Mouse (Mus musculus) liver, embryonic 14.5 days (tissue): ENCODE results near the gene Egfl7. TPM values are rescaled to one million over a fixed set of nuclear protein-coding genes. Genes with fewer than 3 reads are reported as not detected.
A peak's percentile ranks its signal among the peaks of the same experiment; 100 is the strongest.

Experiments
- ATAC-seq: fragments of 200-750 bp; cut with Nextera tagmentation; 2 replicates; pipeline ENCODE4 v1.8.0; 2017; ENCODE audit warnings: moderate number of reproducible peaks, mild to moderate bottlenecking, moderate library complexity; ENCODE audit not compliant: insufficient read depth
- DNase-seq, 3 experiments: peaks; one replicate each; pipeline ENCODE4 v3.0.0-alpha.2; 2012 to 2013; ENCODE audit warnings: low read depth in 3 of 3, low spot score in 3 of 3
- H3K27ac ChIP-seq: fragments of 300-500 bp; sonication (generic); 2 replicates; pipeline ENCODE4 v1.5.1; 2014; ENCODE audit warnings: moderate library complexity, mild to moderate bottlenecking, control low read depth, inconsistent platforms
- H3K27me3 ChIP-seq: fragments of 300-500 bp; sonication (generic); 2 replicates; pipeline ENCODE4 v1.6.1; 2014; ENCODE audit warnings: mild to moderate bottlenecking, low read length, moderate library complexity; ENCODE audit not compliant: control insufficient read depth, insufficient read depth
- H3K36me3 ChIP-seq: fragments of 300-500 bp; sonication (generic); replicated peaks from 2 replicates; pipeline ENCODE4 v1.6.1; 2014; ENCODE audit warnings: low read depth; ENCODE audit not compliant: control insufficient read depth, insufficient read depth
- H3K4me1 ChIP-seq, 2 experiments: fragments of 200-500 bp in 1 of 2; fragments of 300-500 bp in 1 of 2; sonication (generic) in 1 of 2; replicated peaks; 2 replicates each; pipeline ENCODE4 v1.6.1; 2012 to 2014; ENCODE audit warnings: antibody characterized with exemption in 1 of 2, inconsistent platforms in 1 of 2, low read length in 1 of 2; ENCODE audit not compliant: control insufficient read depth in 2 of 2, insufficient read depth in 2 of 2
- H3K4me2 ChIP-seq: fragments of 300-500 bp; sonication (generic); 2 replicates; pipeline ENCODE4 v1.6.1; 2014; ENCODE audit warnings: low read depth, mild to moderate bottlenecking, control low read depth, moderate library complexity
- H3K4me3 ChIP-seq, 2 experiments: fragments of 200-500 bp in 1 of 2; fragments of 300-500 bp in 1 of 2; sonication (generic) in 1 of 2; 2 replicates each; pipeline ENCODE4 v1.5.1; 2012 to 2014; ENCODE audit warnings: low read depth in 2 of 2, low read length in 2 of 2, mild to moderate bottlenecking in 2 of 2, control low read depth in 1 of 2, inconsistent platforms in 1 of 2, moderate library complexity in 1 of 2; ENCODE audit not compliant: insufficient read depth in 1 of 2
- H3K9ac ChIP-seq: fragments of 300-500 bp; sonication (generic); replicated peaks from 2 replicates; pipeline ENCODE4 v1.6.1; 2014; ENCODE audit warnings: mild to moderate bottlenecking, control low read depth, moderate library complexity
- H3K9me3 ChIP-seq: fragments of 300-500 bp; sonication (generic); 2 replicates; pipeline ENCODE4 v1.6.1; 2016; ENCODE audit warnings: low read length, mixed read lengths; ENCODE audit not compliant: control insufficient read depth
- CTCF ChIP-seq: IDR thresholded peaks from 2 replicates; pipeline ENCODE4 v1.5.1; 2016; ENCODE audit warnings: antibody characterized with exemption, low read depth, control low read depth
- EP300 ChIP-seq: IDR thresholded peaks from 2 replicates; pipeline ENCODE4 v1.6.1; 2016; ENCODE audit warnings: antibody characterized with exemption, low read depth
- WGBS: fragments of 180-500 bp; shearing (Covaris S2); extraction: QIAGEN DNeasy Blood & Tissue Kit; methylation state at CpG from one replicate; pipeline ENCODE4 v1.1.7; 2014; ENCODE audit not compliant: insufficient replicate concordance; 5-methylcytosine and 5-hydroxymethylcytosine counted together
- polyA plus RNA-seq, 2 experiments: library from polyadenylated mRNA; depleted of rRNA in 1 of 2; stranded (reverse) in 1 of 2; unstranded in 1 of 2; fragments of >200 nt; fragmentation: Nextera tagmentation in 1 of 2; extraction: Ambion mirVana in 1 of 2; gene quantifications; 2 replicates each; pipeline versions ENCODE4 v1.2.1 to v1.2.3; 2012 to 2014

The Egfl7 gene
- polyA plus RNA-seq, 2 experiments, result 47.6 to 68.0 TPM

GRCm38 (mm10) chr2:26543768-26544167 lies 36.0 kb upstream of the Egfl7 start:
- DNase-seq, result no peak
- Histone ChIP-seq H3K27ac (no peak overlapping the region), H3K36me3 (no peaks in the 10 kb centered on the region), H3K9me3 (no peaks in the 10 kb centered on the region), H3K9ac (no peak overlapping the region), H3K27me3 (no peaks in the 10 kb centered on the region), H3K4me3 (no peak overlapping the region), H3K4me1 (peaks cover 0 to 2% of the 10 kb centered on the region in 2 experiments; a peak in 2 of 4 replicates), H3K4me2 (no peak overlapping the region)
- no peak for ATAC-seq
- TF ChIP-seq EP300, result no peak
- no peak for TF ChIP-seq CTCF
- 61% methylated on average over 8 of the region's 8 CpGs for WGBS

GRCm38 (mm10) chr2:26544265-26544664 lies 35.5 kb upstream of the Egfl7 start:
- 33% methylated on average over 3 of the region's 3 CpGs for WGBS
- Histone ChIP-seq H3K4me3 (no peak overlapping the region), H3K4me1 (peaks cover 0 to 4% of the 10 kb centered on the region in 2 experiments; a peak in 2 of 4 replicates), H3K9ac (no peak overlapping the region), H3K36me3 (no peaks in the 10 kb centered on the region), H3K27me3 (no peaks in the 10 kb centered on the region), H3K9me3 (no peaks in the 10 kb centered on the region), H3K27ac (no peak overlapping the region), H3K4me2 (no peak overlapping the region)
- ATAC-seq, result no peak
- no peak for TF ChIP-seq CTCF
- TF ChIP-seq EP300, result no peak
- no peak for DNase-seq

GRCm38 (mm10) chr2:26547481-26547880 lies 32.3 kb upstream of the Egfl7 start:
- H3K27me3 ChIP-seq, result no peaks in the 10 kb centered on the region
- no peaks in the 10 kb centered on the region for H3K9me3 ChIP-seq
- H3K36me3 ChIP-seq, result no peaks in the 10 kb centered on the region
- DNase-seq (no peak), ATAC-seq (no peak)
- no peak overlapping the region for H3K4me3 ChIP-seq
- H3K9ac ChIP-seq, result no peak overlapping the region
- no peak overlapping the region for H3K27ac ChIP-seq
- 23% methylated on average over 2 of the region's 2 CpGs for WGBS
- TF ChIP-seq CTCF, result peak; percentile 30; the same call in 1 of the 2 replicates
- no peak for TF ChIP-seq EP300
- H3K4me2 ChIP-seq, result no peak overlapping the region
- H3K4me1 ChIP-seq, result peaks cover 2 to 22% of the 10 kb centered on the region in 2 experiments; a peak in 3 of 4 replicates

GRCm38 (mm10) chr2:26549801-26550200 lies 30.0 kb upstream of the Egfl7 start:
- no peak overlapping the region for H3K27ac ChIP-seq
- H3K36me3 ChIP-seq, result no peaks in the 10 kb centered on the region
- H3K9ac ChIP-seq, result no peak overlapping the region
- ATAC-seq (no peak), DNase-seq (no peak)
- H3K27me3 ChIP-seq, result no peaks in the 10 kb centered on the region
- WGBS, result 33% methylated on average over 10 of the region's 10 CpGs
- H3K4me1 ChIP-seq, result peaks cover 2 to 20% of the 10 kb centered on the region in 2 experiments; a peak in 3 of 4 replicates
- H3K9me3 ChIP-seq, result no peaks in the 10 kb centered on the region
- TF ChIP-seq CTCF (no peak), EP300 (no peak)
- no peak overlapping the region for H3K4me2 ChIP-seq
- H3K4me3 ChIP-seq, result no peak overlapping the region

GRCm38 (mm10) chr2:26550205-26550604 lies 29.6 kb upstream of the Egfl7 start:
- H3K9me3 ChIP-seq, result no peaks in the 10 kb centered on the region
- WGBS, result 45% methylated on average over 3 of the region's 3 CpGs
- DNase-seq (no peak), ATAC-seq (no peak)
- H3K27me3 ChIP-seq, result no peaks in the 10 kb centered on the region
- no peak overlapping the region for H3K9ac ChIP-seq
- H3K4me2 ChIP-seq, result no peak overlapping the region
- H3K4me1 ChIP-seq, result peaks cover 2 to 21% of the 10 kb centered on the region in 2 experiments; a peak in 3 of 4 replicates
- no peak overlapping the region for H3K4me3 ChIP-seq
- TF ChIP-seq EP300 (no peak), CTCF (no peak)
- no peaks in the 10 kb centered on the region for H3K36me3 ChIP-seq
- H3K27ac ChIP-seq, result no peak overlapping the region
